ENCODE assay signal across 12 mouse cellular contexts in genomic region chr2:122164293-122164692, GRCm38 (mm10). TPM values are rescaled to one million over a fixed set of nuclear protein-coding genes. Genes with fewer than 3 reads are reported as not detected.
DNase-seq lines count a peak whose midpoint lies in the region; ATAC-seq and TF ChIP-seq lines count a peak whose summit lies in the region.
"Had no signal": no experiment of that assay in that cellular context is flagged by ENCODE, and none has a peak within 500 bp of the region (broad histone marks: within the 10 kb centered on the region; RNA-seq: fewer than 3 reads in every experiment).

No protein-coding gene starts in this region.

- intact Hi-C loops in heart, adult 2 months (cut with DNase I) = no loop called here
- intact Hi-C loops in heart, postnatal 14 days (cut with DNase I) = no loop called here

- no peak for DNase-seq in heart, adult 2 months
- DNase-seq in heart, postnatal 14 days = no peak
- no peak for DNase-seq in spleen, adult 2 months (ENCODE audit: low read depth in 1 of 2, low spot score in 2 of 2)
- no peak for DNase-seq in spleen, postnatal 36 days (ENCODE audit: low spot score in 2 of 2)
- peak; percentile 84 for DNase-seq in induced T-regulatory cell, adult 2 months (ENCODE audit: low read depth)
- DNase-seq in kidney, adult 9 months = no peak
- no peak for DNase-seq in adrenal gland, postnatal 14 days

- TF ChIP-seq CTCF in heart, adult 2 months (IDR thresholded peaks at IDR 0.05) = no peak
- no peak for TF ChIP-seq CTCF in spleen, adult 2 months (IDR thresholded peaks at IDR 0.05; ENCODE audit: extremely low read depth, insufficient read depth, insufficient read length, insufficient replicate concordance)

- H3K4me3 ChIP-seq in heart, adult 2 months = no peak overlapping the region
- peak overlapping the region; percentile 31; the same call in 1 of the 2 replicates for H3K4me3 ChIP-seq in spleen, adult 2 months (ENCODE audit: extremely low read depth, insufficient read depth, insufficient read length)
- H3K4me3 ChIP-seq in midbrain, embryonic 15.5 days = no peak overlapping the region
- H3K4me3 ChIP-seq: erythroblast, embryonic 14.5 days; heart, embryonic 10.5 days; liver, embryonic 15.5 days had no signal

- ATAC-seq in midbrain, embryonic 15.5 days (replicated peaks) = no peak

- no peaks in the 10 kb centered on the region for H3K36me3 ChIP-seq in heart, adult 2 months (ENCODE audit: control insufficient read depth, insufficient read depth, low read length)
- no peaks in the 10 kb centered on the region for H3K36me3 ChIP-seq in spleen, adult 2 months (ENCODE audit: control insufficient read depth, insufficient read depth, low read length)
- H3K36me3 ChIP-seq in midbrain, embryonic 15.5 days (replicated peaks) = no peaks in the 10 kb centered on the region
- H3K36me3 ChIP-seq: heart, embryonic 10.5 days; liver, embryonic 15.5 days had no signal

- no peaks in the 10 kb centered on the region for H3K9me3 ChIP-seq in midbrain, embryonic 15.5 days
- H3K9me3 ChIP-seq: heart, embryonic 10.5 days; liver, embryonic 15.5 days had no signal

- no peak overlapping the region; the same call in 1 of the 2 replicates for H3K9ac ChIP-seq in heart, adult 2 months (ENCODE audit: low read depth, low read length)
- H3K9ac ChIP-seq in midbrain, embryonic 15.5 days = no peak overlapping the region
- H3K9ac ChIP-seq: liver, embryonic 15.5 days had no signal

- H3K79me2 ChIP-seq in heart, adult 2 months (replicated peaks; ENCODE audit: control insufficient read depth, insufficient read depth, low read length) = no peaks in the 10 kb centered on the region

- no peak for TF ChIP-seq EP300 in heart, adult 2 months (IDR thresholded peaks at IDR 0.05; ENCODE audit: insufficient read depth, low read depth, low read length)

- WGBS in heart, adult 2 months = 69% methylated on average over 11 of the region's 11 CpGs
- 18% methylated on average over 11 of the region's 11 CpGs for WGBS in spleen, adult 2 months
- 85% methylated on average over 11 of the region's 11 CpGs for WGBS in midbrain, embryonic 15.5 days

- no peak overlapping the region for H3K27ac ChIP-seq in heart, adult 2 months
- H3K27ac ChIP-seq in spleen, adult 2 months (ENCODE audit: insufficient read depth, low read length) = peak overlapping the region; percentile 44; the same call in 1 of the 2 replicates
- H3K27ac ChIP-seq in midbrain, embryonic 15.5 days = no peak overlapping the region
- H3K27ac ChIP-seq: heart, embryonic 10.5 days; liver, embryonic 15.5 days had no signal

- 0 out of 2 replicates have a peak, but pooled peaks have one; percentile 22 for TF ChIP-seq POLR2A in heart, adult 2 months (IDR thresholded peaks at IDR 0.05; ENCODE audit: insufficient read depth, low read depth, low read length)
- TF ChIP-seq POLR2A in spleen, adult 2 months (IDR thresholded peaks at IDR 0.05; ENCODE audit: low read depth, low read length) = no peak

- H3K4me2 ChIP-seq in midbrain, embryonic 15.5 days = no peak overlapping the region
- H3K4me2 ChIP-seq: liver, embryonic 15.5 days had no signal

- peaks cover 3% of the 10 kb centered on the region for H3K4me1 ChIP-seq in heart, adult 2 months (ENCODE audit: control insufficient read depth, insufficient read depth, low read length)
- H3K4me1 ChIP-seq in spleen, adult 2 months (ENCODE audit: control insufficient read depth, insufficient read depth, insufficient read length) = peaks cover 2% of the 10 kb centered on the region; the same call in 1 of the 2 replicates
- no peaks in the 10 kb centered on the region for H3K4me1 ChIP-seq in midbrain, embryonic 15.5 days

- H3K27me3 ChIP-seq in heart, adult 2 months (ENCODE audit: control insufficient read depth, insufficient read depth, low read length) = no peaks in the 10 kb centered on the region
- no peaks in the 10 kb centered on the region for H3K27me3 ChIP-seq in spleen, adult 2 months (ENCODE audit: control insufficient read depth, insufficient read depth, low read length)
- no peaks in the 10 kb centered on the region for H3K27me3 ChIP-seq in midbrain, embryonic 15.5 days (replicated peaks)
- H3K27me3 ChIP-seq: liver, embryonic 15.5 days had no signal

RNA-seq across cellular contexts. Expression of gene Trim69, which starts 3.8 kb away (rescaled TPM):
- not detected for total RNA-seq in heart, adult 2 months (2021)
- polyA plus RNA-seq in heart, adult 2 months (2012; rRNA removed) = 0.15 TPM in 1 of 2 replicates, not detected in the other
- not detected for total RNA-seq in heart, postnatal 14 days (2021)
- polyA plus RNA-seq in spleen, adult 2 months (2012; rRNA removed) = not detected in 2 replicates
- polyA plus RNA-seq in midbrain, embryonic 15.5 days (2015; fragmentation: Nextera tagmentation; extraction: Ambion mirVana) = not detected in 2 replicates
- total RNA-seq in adrenal gland, postnatal 14 days (2021) = not detected in 2 replicates
- polyA plus RNA-seq: erythroblast, embryonic 14.5 days; kidney, embryonic 16.5 days; liver, embryonic 15.5 days had no signal

RNA-seq across cellular contexts. Expression of gene B2m, which starts 16.8 kb away (rescaled TPM):
- total RNA-seq in heart, adult 2 months (2021) = 100 to 1,000 TPM; 201 to 240 TPM
- polyA plus RNA-seq in heart, adult 2 months (2012; rRNA removed) = 400 and 574 TPM in 2 replicates
- total RNA-seq in heart, postnatal 14 days (2021) = 100 to 1,000 TPM; 116 to 127 TPM
- 1,293 and 1,365 TPM in 2 replicates for polyA plus RNA-seq in spleen, adult 2 months (2012; rRNA removed)
- polyA plus RNA-seq in midbrain, embryonic 15.5 days (2015; fragmentation: Nextera tagmentation; extraction: Ambion mirVana) = 85.7 and 94.6 TPM in 2 replicates
- total RNA-seq in adrenal gland, postnatal 14 days (2021) = 400 and 401 TPM in 2 replicates

RNA-seq across cellular contexts. Expression of gene Patl2, which starts 21.7 kb away (rescaled TPM):
- total RNA-seq in heart, adult 2 months (2021) = not detected
- not detected in 2 replicates for polyA plus RNA-seq in heart, adult 2 months (2012; rRNA removed)
- not detected for total RNA-seq in heart, postnatal 14 days (2021)
- 0.06 and 0.11 TPM in 2 replicates for polyA plus RNA-seq in spleen, adult 2 months (2012; rRNA removed)
- not detected in 2 replicates for polyA plus RNA-seq in midbrain, embryonic 15.5 days (2015; fragmentation: Nextera tagmentation; extraction: Ambion mirVana)
- total RNA-seq in adrenal gland, postnatal 14 days (2021) = 0.26 TPM in 1 of 2 replicates, not detected in the other
- polyA plus RNA-seq: erythroblast, embryonic 14.5 days; kidney, embryonic 16.5 days had no signal

RNA-seq across cellular contexts. Expression of gene Terb2, which starts 21.8 kb away (rescaled TPM):
- total RNA-seq in heart, adult 2 months (2021) = not detected
- polyA plus RNA-seq in heart, adult 2 months (2012; rRNA removed) = not detected in 2 replicates
- total RNA-seq in heart, postnatal 14 days (2021) = not detected
- polyA plus RNA-seq in spleen, adult 2 months (2012; rRNA removed) = not detected in 2 replicates
- polyA plus RNA-seq in midbrain, embryonic 15.5 days (2015; fragmentation: Nextera tagmentation; extraction: Ambion mirVana) = not detected in 2 replicates
- not detected in 2 replicates for total RNA-seq in adrenal gland, postnatal 14 days (2021)
- polyA plus RNA-seq: erythroblast, embryonic 14.5 days; heart, embryonic 10.5 days; kidney, embryonic 16.5 days; liver, embryonic 15.5 days had no signal

RNA-seq across cellular contexts. Expression of gene Spg11, which starts 46.1 kb away (rescaled TPM):
- 10 to 100 TPM; 10.8 to 11.3 TPM for total RNA-seq in heart, adult 2 months (2021)
- polyA plus RNA-seq in heart, adult 2 months (2012; rRNA removed) = 3.8 and 6.7 TPM in 2 replicates
- 10 to 100 TPM in 1 of 2 experiments, 1 to 10 TPM in 1; 9.8 to 11.4 TPM for total RNA-seq in heart, postnatal 14 days (2021)
- polyA plus RNA-seq in spleen, adult 2 months (2012; rRNA removed) = 7.1 and 8.5 TPM in 2 replicates
- polyA plus RNA-seq in midbrain, embryonic 15.5 days (2015; fragmentation: Nextera tagmentation; extraction: Ambion mirVana) = 8.2 and 8.3 TPM in 2 replicates
- total RNA-seq in adrenal gland, postnatal 14 days (2021) = 15.3 and 16.9 TPM in 2 replicates
